Mouse (Mus musculus): ENCODE results near the gene Rho. TPM values are rescaled to one million over a fixed set of nuclear protein-coding genes. Genes with fewer than 3 reads are reported as not detected.

Rho gene
- polyA plus RNA-seq, 1 experiment from 2014 or later = not detected

Other genes with a start within 250 kb of the Rho start
- gene Tmem40, start 169.3 kb upstream of the Rho start, polyA plus RNA-seq (2014; fragmentation: Nextera tagmentation; extraction: Ambion mirVana) = 29.4 and 32.5 TPM in 2 replicates
- 20.3 and 22.0 TPM in 2 replicates for gene Cand2, start 157.2 kb upstream of the Rho start, polyA plus RNA-seq (2014; fragmentation: Nextera tagmentation; extraction: Ambion mirVana)
- 2,286 and 2,478 TPM in 2 replicates for gene Rpl32, start 123.0 kb upstream of the Rho start, polyA plus RNA-seq (2014; fragmentation: Nextera tagmentation; extraction: Ambion mirVana)
- 0.27 TPM in 2 replicates for gene Efcab12, start 93.3 kb upstream of the Rho start, polyA plus RNA-seq (2014; fragmentation: Nextera tagmentation; extraction: Ambion mirVana)
- gene Mbd4, start 78.4 kb upstream of the Rho start, polyA plus RNA-seq (2014; fragmentation: Nextera tagmentation; extraction: Ambion mirVana) = 20.7 and 23.0 TPM in 2 replicates
- gene Ift122, start 78.3 kb upstream of the Rho start, polyA plus RNA-seq (2014; fragmentation: Nextera tagmentation; extraction: Ambion mirVana) = 9.1 and 10.5 TPM in 2 replicates
- gene H1foo, start 13.2 kb downstream of the Rho start, polyA plus RNA-seq (2014; fragmentation: Nextera tagmentation; extraction: Ambion mirVana) = not detected in 2 replicates
- 25.6 and 27.8 TPM in 2 replicates for gene Plxnd1, start 63.3 kb downstream of the Rho start, polyA plus RNA-seq (2014; fragmentation: Nextera tagmentation; extraction: Ambion mirVana)